Comparison of ENCODE assay signal across 9 mouse cellular contexts in the genomic region with DNA sequence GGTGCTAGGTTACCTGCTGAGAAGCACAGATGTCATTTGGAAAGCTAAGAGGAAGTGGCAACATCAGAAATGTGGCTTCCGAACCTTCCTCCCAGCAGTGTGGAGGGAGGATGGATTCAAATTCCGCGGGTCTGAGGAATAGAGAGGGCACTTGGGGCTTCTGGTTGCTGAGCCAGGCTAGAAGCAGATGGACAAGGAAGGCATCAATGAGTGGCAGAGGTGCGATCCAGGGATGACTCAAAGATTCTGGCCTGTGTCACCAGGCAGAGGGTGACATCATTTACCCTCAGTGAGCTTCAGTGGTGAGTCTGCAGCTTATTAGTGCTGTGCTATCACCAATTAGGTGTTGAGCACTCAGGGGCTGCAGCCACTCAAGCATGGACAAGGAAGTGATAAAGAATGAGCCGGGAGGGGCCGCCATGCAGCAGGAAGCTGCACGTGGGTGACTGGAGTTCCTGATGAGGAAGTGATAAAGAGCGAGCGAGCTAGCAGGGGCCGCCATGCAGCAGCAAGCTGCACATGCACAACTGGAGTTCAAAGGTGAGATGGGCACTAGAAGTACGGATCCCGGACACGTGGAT. TPM values are rescaled to one million over a fixed set of nuclear protein-coding genes. Genes with fewer than 3 reads are reported as not detected.
DNase-seq lines count a peak whose midpoint lies in the region; ATAC-seq and TF ChIP-seq lines count a peak whose summit lies in the region.
"Had no signal": no experiment of that assay in that cellular context is flagged by ENCODE, and none has a peak within 500 bp of the region (broad histone marks: within the 10 kb centered on the region; RNA-seq: fewer than 3 reads in every experiment).

No protein-coding gene starts in this region.

- H3K9ac ChIP-seq in midbrain, postnatal 0 days (replicated peaks; ENCODE audit: low read length, poor library complexity, severe bottlenecking): no peak overlapping the region
- H3K9ac ChIP-seq in midbrain, embryonic 13.5 days (replicated peaks): no peak overlapping the region
- H3K9ac ChIP-seq: limb, embryonic 15.5 days had no signal

- no peaks in the 10 kb centered on the region for H3K36me3 ChIP-seq in midbrain, postnatal 0 days (ENCODE audit: insufficient read depth, low read length)
- no peaks in the 10 kb centered on the region for H3K36me3 ChIP-seq in midbrain, embryonic 13.5 days
- H3K36me3 ChIP-seq in macrophage (ENCODE audit: inconsistent target): no peaks in the 10 kb centered on the region
- no peaks in the 10 kb centered on the region for H3K36me3 ChIP-seq in forebrain, embryonic 10.5 days (replicated peaks)
- H3K36me3 ChIP-seq: limb, embryonic 15.5 days had no signal

- H3K9me3 ChIP-seq in midbrain, postnatal 0 days (ENCODE audit: low read length): no peaks in the 10 kb centered on the region
- H3K9me3 ChIP-seq in midbrain, embryonic 13.5 days: no peaks in the 10 kb centered on the region
- H3K9me3 ChIP-seq in forebrain, embryonic 10.5 days: no peaks in the 10 kb centered on the region
- H3K9me3 ChIP-seq: limb, embryonic 15.5 days had no signal

- no peaks in the 10 kb centered on the region for H3K79me2 ChIP-seq in macrophage (ENCODE audit: inconsistent target)

- WGBS in midbrain, postnatal 0 days: 72% methylated on average over 13 of the region's 13 CpGs
- 78% methylated on average over 13 of the region's 13 CpGs for WGBS in midbrain, embryonic 13.5 days
- WGBS in macrophage (ENCODE audit: missing documents): 17% methylated on average over 13 of the region's 13 CpGs
- 71% methylated on average over 13 of the region's 13 CpGs for WGBS in forebrain, embryonic 10.5 days

- ATAC-seq in midbrain, postnatal 0 days (ENCODE audit: low FRiP score): no peak
- no peak for ATAC-seq in midbrain, embryonic 13.5 days

- no peak overlapping the region for H3K27ac ChIP-seq in midbrain, postnatal 0 days (ENCODE audit: low read depth, low read length)
- H3K27ac ChIP-seq in midbrain, embryonic 13.5 days: no peak overlapping the region
- H3K27ac ChIP-seq in macrophage: peak overlapping the region; percentile 87
- H3K27ac ChIP-seq in forebrain, embryonic 10.5 days: no peak overlapping the region
- H3K27ac ChIP-seq: limb, embryonic 15.5 days had no signal

- TF ChIP-seq CTCF in midbrain, postnatal 0 days (IDR thresholded peaks at IDR 0.05): no peak

- peak; percentile 20 for DNase-seq in midbrain, postnatal 0 days (ENCODE audit: low spot score)
- peak; percentile 56 for DNase-seq in cerebellum, adult 9-11 months
- DNase-seq in thymus, postnatal 36 days: peak; percentile 40 to 58
- DNase-seq in forebrain, embryonic 10.5 days (ENCODE audit: extremely low spot score, low spot score): no peak
- no peak for DNase-seq in left cerebral cortex, adult 9 months (ENCODE audit: low spot score in 2 of 2)
- no peak for DNase-seq in gastrocnemius, adult 18-20 months (ENCODE audit: low spot score)

- no peaks in the 10 kb centered on the region for H3K27me3 ChIP-seq in midbrain, postnatal 0 days (ENCODE audit: insufficient read depth, low read length)
- H3K27me3 ChIP-seq in midbrain, embryonic 13.5 days: no peaks in the 10 kb centered on the region
- H3K27me3 ChIP-seq in forebrain, embryonic 10.5 days (ENCODE audit: poor library complexity, severe bottlenecking): no peaks in the 10 kb centered on the region
- H3K27me3 ChIP-seq: limb, embryonic 15.5 days had no signal

- H3K4me3 ChIP-seq in midbrain, postnatal 0 days (ENCODE audit: low read depth, low read length): no peak overlapping the region
- no peak overlapping the region for H3K4me3 ChIP-seq in midbrain, embryonic 13.5 days (replicated peaks)
- H3K4me3 ChIP-seq in macrophage (ENCODE audit: inconsistent target): peak overlapping the region; percentile 10; the same call in 1 of the 2 replicates
- H3K4me3 ChIP-seq in forebrain, embryonic 10.5 days: no peak overlapping the region
- H3K4me3 ChIP-seq: limb, embryonic 15.5 days had no signal

- H3K4me1 ChIP-seq in midbrain, postnatal 0 days (ENCODE audit: insufficient read depth, low read length): no peaks in the 10 kb centered on the region
- H3K4me1 ChIP-seq in midbrain, embryonic 13.5 days (replicated peaks): no peaks in the 10 kb centered on the region
- H3K4me1 ChIP-seq in forebrain, embryonic 10.5 days: peaks cover 17% of the 10 kb centered on the region

- no peak overlapping the region for H3K4me2 ChIP-seq in midbrain, postnatal 0 days (ENCODE audit: low read depth, low read length, poor library complexity, severe bottlenecking)
- H3K4me2 ChIP-seq in midbrain, embryonic 13.5 days (replicated peaks): no peak overlapping the region
- H3K4me2 ChIP-seq: limb, embryonic 15.5 days had no signal

RNA-seq across cellular contexts. Expression of a gene that starts 42.8 kb away (rescaled TPM):
- total RNA-seq in midbrain, postnatal 0 days (2014; rRNA removed): 10.4 and 11.3 TPM in 2 replicates
- polyA plus RNA-seq in midbrain, postnatal 0 days (2015; fragmentation: Nextera tagmentation; extraction: Ambion mirVana): 4.8 and 5.3 TPM in 2 replicates
- polyA plus RNA-seq in midbrain, embryonic 13.5 days (2015; fragmentation: Nextera tagmentation; extraction: Ambion mirVana): 6.6 and 7.4 TPM in 2 replicates
- total RNA-seq in macrophage (2018; cell fraction: chromatin; rRNA removed): 100 to 1,000 TPM in 4 of 26 experiments, 10 to 100 TPM in 22; 41.9 to 208 (median 75.3) TPM
- 100 to 1,000 TPM in 12 of 26 experiments, 10 to 100 TPM in 14; 50.3 to 124 (median 79.9) TPM for total RNA-seq in macrophage (2018; cell fraction: cytosol; rRNA removed)
- 10 to 100 TPM; 41.7 to 89.2 (median 65.9) TPM for total RNA-seq in macrophage (2018; cell fraction: nucleus; rRNA removed)
- polyA plus RNA-seq in macrophage (2018): 68.0 to 101 TPM (median 94.1 TPM) in 3 replicates
- 12.9 and 14.8 TPM in 2 replicates for polyA plus RNA-seq in forebrain, embryonic 10.5 days (2016; fragmentation: Nextera tagmentation; extraction: Ambion mirVana)
- 10 to 100 TPM; 24.6 to 28.9 TPM for total RNA-seq in gastrocnemius, adult 18-20 months (2021)

Comparison
In these comparisons a context has a peak if more than half of its experiments do, and no peak if none do; other contexts are left out.
1. DNase-seq: peak in midbrain, postnatal 0 days (single experiment), cerebellum, adult 9-11 months (single experiment) and thymus, postnatal 36 days (2 of 2); none in forebrain, embryonic 10.5 days (single experiment), left cerebral cortex, adult 9 months (0 of 2) and gastrocnemius, adult 18-20 months (single experiment).